Mouse (Mus musculus): ENCODE results near the gene Gm4513. TPM values are rescaled to one million over a fixed set of nuclear protein-coding genes. Genes with fewer than 3 reads are reported as not detected.

The Gm4513 gene
- not detected for polyA plus RNA-seq (2012; fragmentation: generic; extraction: Trizol)

DNA sequence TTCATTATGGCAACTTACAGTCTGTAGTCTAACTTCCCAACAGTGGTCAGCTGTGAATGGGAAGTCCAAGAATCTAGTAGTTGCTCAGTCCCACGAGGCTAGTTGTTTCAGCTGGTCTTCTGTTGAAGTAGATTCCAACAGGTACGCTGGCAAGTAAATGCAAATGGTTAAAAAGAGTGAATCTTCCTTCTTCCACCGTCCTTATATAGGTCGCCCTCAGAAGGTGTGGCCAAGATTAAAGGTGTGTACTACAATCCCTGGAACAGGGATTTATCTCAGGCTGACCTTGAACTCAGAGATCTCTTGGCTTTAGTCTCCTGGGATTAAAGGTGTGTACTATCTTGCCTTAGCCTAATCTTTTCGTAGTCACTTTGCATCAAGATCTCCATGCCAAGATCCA, at the start of gene Gm4513:
TSS of gene Gm4513 (minus strand) at position 101 of the 400 bp plus-strand sequence.

DNA sequence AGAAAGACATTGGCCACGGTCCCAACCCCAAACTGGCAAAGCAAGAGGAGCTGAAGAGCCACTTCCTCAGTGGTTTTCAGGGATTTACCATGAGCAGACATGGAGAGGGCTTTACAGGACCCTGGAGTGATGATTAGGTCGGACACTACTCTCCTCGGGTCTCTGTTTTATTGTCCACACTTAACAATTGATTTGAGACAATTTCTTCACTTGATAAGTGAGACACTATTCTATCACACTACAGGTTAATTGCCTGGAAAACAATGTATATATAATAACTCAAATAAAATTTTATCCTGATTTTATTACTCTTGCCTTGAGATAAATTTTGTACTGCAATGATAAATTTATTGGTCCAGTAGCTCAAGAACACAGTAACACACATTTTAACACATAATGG, 22.7 kb downstream of the Gm4513 start, which contains the start of gene Gm4141:
TSS of gene Gm4141 (minus strand) at position 101 of the 400 bp plus-strand sequence.

DNA sequence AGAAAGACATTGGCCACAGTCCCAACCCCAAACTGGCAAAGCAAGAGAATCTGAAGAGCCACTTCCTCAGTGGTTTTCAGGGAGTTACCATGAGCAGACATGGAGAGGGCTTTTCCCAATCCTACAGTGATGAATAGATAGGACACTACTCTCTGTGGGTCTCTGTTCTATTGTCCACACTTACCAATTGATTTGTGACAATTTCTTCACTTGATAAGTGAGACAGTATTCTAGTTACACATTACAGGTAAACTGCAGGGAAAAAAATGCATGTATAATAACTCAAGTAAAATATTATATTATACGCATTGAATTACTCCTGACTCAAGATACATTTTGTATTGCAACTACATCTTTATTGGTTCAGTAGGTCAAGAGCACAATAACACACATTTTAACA, 53.2 kb downstream of the Gm4513 start, which contains the start of gene Gm5726:
TSS of gene Gm5726 (minus strand) at position 101 of the 400 bp plus-strand sequence.

Other genes with a start within 250 kb of the Gm4513 start
- gene Gm5728, start 223.6 kb downstream of the Gm4513 start, polyA plus RNA-seq (2012; fragmentation: generic; extraction: Trizol): not detected
- not detected for gene Vmn1r100, start 181.1 kb downstream of the Gm4513 start, polyA plus RNA-seq (2012; fragmentation: generic; extraction: Trizol)
- gene Vmn1r101, start 156.4 kb downstream of the Gm4513 start, polyA plus RNA-seq (2012; fragmentation: generic; extraction: Trizol): not detected
- not detected for gene Gm10670, start 124.1 kb downstream of the Gm4513 start, polyA plus RNA-seq (2012; fragmentation: generic; extraction: Trizol)
- gene Vmn1r103, start 88.5 kb downstream of the Gm4513 start, polyA plus RNA-seq (2012; fragmentation: generic; extraction: Trizol): not detected
- gene Vmn1r104, start 65.2 kb downstream of the Gm4513 start, polyA plus RNA-seq (2012; fragmentation: generic; extraction: Trizol): not detected
- gene Gm5726, start 53.3 kb downstream of the Gm4513 start, polyA plus RNA-seq (2012; fragmentation: generic; extraction: Trizol): not detected
- not detected for gene Gm4141, start 22.8 kb downstream of the Gm4513 start, polyA plus RNA-seq (2012; fragmentation: generic; extraction: Trizol)
- gene Vmn1r107, start 69.9 kb upstream of the Gm4513 start, polyA plus RNA-seq (2012; fragmentation: generic; extraction: Trizol): not detected
- not detected for gene Vmn1r111, start 104.2 kb upstream of the Gm4513 start, polyA plus RNA-seq (2012; fragmentation: generic; extraction: Trizol)
- not detected for gene Gm10668, start 131.6 kb upstream of the Gm4513 start, polyA plus RNA-seq (2012; fragmentation: generic; extraction: Trizol)
- gene Vmn1r112, start 172.2 kb upstream of the Gm4513 start, polyA plus RNA-seq (2012; fragmentation: generic; extraction: Trizol): not detected
- not detected for gene Vmn1r113, start 188.3 kb upstream of the Gm4513 start, polyA plus RNA-seq (2012; fragmentation: generic; extraction: Trizol)
- gene Vmn1r114, start 213.2 kb upstream of the Gm4513 start, polyA plus RNA-seq (2012; fragmentation: generic; extraction: Trizol): not detected
- gene Vmn1r115, start 246.0 kb upstream of the Gm4513 start, polyA plus RNA-seq (2012; fragmentation: generic; extraction: Trizol): not detected